Mouse (Mus musculus) CD4-positive, CD25-positive, alpha-beta regulatory T cell, adult 4 months (primary cell): Measurements from ENCODE around the gene Gjb3. TPM values are rescaled to one million over a fixed set of nuclear protein-coding genes. Genes with fewer than 3 reads are reported as not detected.

ENCODE experiments used
- ATAC-seq: one replicate; pipeline ENCODE4 v1.8.0; 2017
- polyA plus RNA-seq, 2 experiments: library from polyadenylated mRNA; unstranded; fragments of 100-300 nt; shearing (Covaris generic); gene quantifications; one replicate each; pipeline ENCODE4 v1.2.1; 2017

Gjb3 gene
- polyA plus RNA-seq, 2 experiments from 2014 or later = 0.32 TPM; not detected in 1

- no peak for ATAC-seq
Observed at GRCm38 (mm10) chr4:127334870-127335504, 4.3 kb upstream of the Gjb3 start.

DNA sequence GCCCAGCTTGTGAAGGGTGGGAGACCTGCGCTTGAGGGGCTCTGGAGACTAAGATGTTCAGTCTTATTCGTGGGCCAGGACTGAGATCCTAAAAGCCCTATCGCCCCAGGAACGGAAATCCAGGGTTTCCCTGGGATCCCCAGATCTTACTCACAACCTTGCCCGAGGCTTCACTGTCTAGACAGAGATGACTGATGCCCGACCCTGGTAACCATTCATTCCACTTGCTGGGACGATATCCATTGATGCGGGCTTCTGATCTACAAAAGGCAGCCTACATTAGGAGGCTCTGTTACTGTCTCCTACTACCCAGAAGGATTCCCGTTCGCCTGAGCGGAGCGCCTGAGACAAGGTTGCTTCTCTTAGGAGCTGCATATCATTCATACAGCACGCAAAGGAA lies 527 bp upstream of the Gjb3 start:
- ATAC-seq = no peak

DNA sequence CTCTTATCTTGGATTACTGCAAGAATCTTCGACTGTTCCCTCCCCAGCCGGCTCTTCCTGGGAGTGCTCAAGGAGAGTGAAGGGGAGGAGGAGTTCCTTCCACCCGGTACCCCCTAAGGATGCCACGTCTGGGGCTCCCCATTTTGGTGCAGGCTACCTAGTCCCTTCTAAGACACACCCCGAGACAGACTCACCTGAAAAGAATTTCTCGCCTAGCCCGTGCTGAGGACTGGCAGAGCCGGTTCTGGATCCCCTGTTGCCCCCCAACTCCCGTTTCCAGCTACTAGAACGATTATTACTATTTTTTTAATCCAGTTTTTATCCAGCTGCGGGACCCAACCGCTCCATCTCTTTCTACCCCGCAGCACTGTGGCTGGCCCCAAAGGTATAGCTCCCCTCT lies 893 bp downstream of the Gjb3 start:
- no peak for ATAC-seq

GRCm38 (mm10) chr4:127329046-127329445 lies 1.6 kb downstream of the Gjb3 start:
- no peak for ATAC-seq

DNA sequence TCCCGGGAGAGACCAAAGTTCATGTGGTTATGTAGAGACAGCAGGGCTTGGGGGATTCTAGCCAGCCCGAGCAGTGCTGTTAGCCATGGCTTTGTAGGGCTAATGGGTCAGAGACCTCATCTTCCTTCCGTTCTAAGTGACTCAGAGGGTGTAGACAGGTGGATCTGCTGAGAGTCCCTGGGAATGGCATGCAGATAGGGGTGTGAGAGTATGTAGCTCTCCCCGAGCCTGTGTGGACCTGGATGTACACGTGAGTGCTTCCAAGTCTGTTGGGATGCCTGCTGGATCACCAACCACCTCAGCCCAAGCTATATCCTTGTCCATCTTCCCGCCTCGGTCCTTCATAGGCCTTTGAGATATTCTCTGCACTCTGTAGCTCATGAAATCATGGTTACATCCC lies 2.3 kb downstream of the Gjb3 start:
- no peak for ATAC-seq

GRCm38 (mm10) chr4:127327749-127328148 lies 2.9 kb downstream of the Gjb3 start:
- ATAC-seq = no peak

GRCm38 (mm10) chr4:127327258-127327657 lies 3.4 kb downstream of the Gjb3 start:
- no peak for ATAC-seq

- no peak for ATAC-seq
Observed at GRCm38 (mm10) chr4:127325276-127325675, 5.4 kb downstream of the Gjb3 start.

DNA sequence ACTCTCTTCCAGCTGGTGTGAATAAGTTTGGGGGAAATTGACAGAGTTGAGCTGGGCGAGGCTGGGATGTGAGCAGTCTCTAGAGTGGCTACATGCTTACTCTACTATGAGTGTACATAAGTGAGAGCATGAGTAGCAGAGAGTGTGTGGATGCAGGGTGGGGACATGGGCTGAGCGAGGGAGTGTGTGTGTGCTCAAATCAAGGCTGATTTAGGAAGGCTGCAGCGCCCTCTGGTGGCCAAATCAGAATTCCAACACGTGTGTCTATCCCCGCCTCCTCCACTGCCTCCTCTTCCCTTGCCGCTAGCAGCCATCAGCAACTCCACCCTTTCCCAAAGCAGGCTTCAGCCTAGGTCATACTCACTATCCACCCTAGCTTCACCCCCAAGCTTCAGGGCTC lies 5.9 kb downstream of the Gjb3 start:
- ATAC-seq = no peak

DNA sequence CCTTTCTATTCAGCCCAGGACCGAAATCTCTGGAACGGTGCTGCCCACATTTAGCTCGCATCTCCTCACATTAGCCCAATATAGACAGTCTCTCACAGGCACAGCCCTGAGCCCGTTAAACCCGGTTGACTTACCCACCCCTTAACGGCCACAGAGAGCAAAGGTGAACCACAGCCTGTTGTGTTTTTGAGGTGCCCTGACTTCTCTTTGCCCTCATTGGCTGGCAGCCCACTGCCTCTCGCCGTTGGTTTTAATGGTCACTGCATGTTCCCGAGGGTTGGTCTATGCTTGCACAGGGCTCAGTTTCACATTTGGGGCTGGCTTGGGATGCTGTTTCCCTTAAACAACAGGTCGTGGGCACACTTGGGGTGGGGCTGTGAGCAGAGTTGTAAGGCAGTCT lies 6.3 kb downstream of the Gjb3 start:
- ATAC-seq = no peak

GRCm38 (mm10) chr4:127323651-127324050 lies 7.0 kb downstream of the Gjb3 start:
- no peak for ATAC-seq

DNA sequence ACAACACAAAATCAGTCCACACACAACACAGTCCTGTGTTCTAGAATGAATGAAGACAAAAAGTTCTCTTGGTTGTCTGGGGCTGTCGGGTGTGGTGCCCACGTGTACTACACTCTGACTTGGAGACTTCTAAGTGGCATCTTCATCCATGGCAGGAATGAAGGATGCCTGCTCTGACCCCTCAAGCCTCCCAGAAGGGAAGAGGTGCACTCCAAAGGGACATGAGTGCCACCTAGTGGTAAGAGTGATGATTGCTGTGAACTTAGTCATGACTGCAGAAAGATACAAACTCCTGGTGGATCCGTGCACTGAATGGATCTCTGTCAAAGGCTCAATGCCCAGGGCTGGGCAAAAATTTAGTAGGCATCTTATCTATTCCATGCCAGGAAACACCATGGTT lies 11.0 kb downstream of the Gjb3 start:
- ATAC-seq = no peak

DNA sequence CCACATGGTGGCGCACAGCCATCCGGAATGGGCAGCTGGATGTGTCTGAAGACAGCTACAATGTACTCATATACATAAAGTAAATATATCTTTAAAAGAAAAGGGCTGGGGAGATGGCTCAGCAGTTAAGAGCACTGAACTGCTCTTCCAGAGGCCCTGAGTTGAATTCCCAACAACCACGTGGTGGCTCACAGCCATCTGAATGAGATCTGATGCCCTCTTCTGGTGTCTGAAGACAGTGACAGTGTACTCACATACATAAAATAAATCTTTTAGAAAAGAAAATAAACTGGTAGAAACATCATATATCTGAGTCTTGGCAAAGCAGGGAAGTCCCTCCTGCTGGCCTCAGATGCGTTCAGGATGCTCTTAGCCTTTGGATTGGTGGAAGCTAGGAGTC lies 13.5 kb downstream of the Gjb3 start:
- no peak for ATAC-seq

GRCm38 (mm10) chr4:127315753-127316152 lies 14.9 kb downstream of the Gjb3 start:
- ATAC-seq = no peak

DNA sequence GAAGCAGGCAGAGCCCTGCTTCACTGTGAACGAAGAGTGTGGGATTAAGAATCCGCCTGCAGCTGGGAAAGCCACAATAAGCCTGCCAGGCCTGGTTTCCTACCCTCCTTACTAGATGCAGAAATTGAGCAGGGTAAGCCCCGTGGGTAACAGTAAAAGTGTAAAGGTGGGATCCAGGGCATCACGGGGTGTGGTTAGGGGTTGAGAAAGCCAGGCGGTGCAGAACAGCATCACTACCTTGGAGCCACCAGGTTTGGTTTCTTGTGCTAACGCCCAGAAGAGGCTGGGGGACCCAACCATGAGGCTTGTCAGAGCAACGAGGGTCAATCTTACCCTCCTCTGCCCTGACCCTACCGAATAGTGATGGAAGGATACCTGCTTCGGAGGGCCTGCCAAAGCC lies 16.1 kb downstream of the Gjb3 start:
- no peak for ATAC-seq

GRCm38 (mm10) chr4:127313861-127314260 lies 16.8 kb downstream of the Gjb3 start, which contains the start of gene Gja4:
Gene Gja4 (minus strand): TSS chr4:127314039.
- ATAC-seq = peak; percentile 39

- no peak for ATAC-seq
Observed at GRCm38 (mm10) chr4:127312349-127312748, 18.3 kb downstream of the Gjb3 start.

DNA sequence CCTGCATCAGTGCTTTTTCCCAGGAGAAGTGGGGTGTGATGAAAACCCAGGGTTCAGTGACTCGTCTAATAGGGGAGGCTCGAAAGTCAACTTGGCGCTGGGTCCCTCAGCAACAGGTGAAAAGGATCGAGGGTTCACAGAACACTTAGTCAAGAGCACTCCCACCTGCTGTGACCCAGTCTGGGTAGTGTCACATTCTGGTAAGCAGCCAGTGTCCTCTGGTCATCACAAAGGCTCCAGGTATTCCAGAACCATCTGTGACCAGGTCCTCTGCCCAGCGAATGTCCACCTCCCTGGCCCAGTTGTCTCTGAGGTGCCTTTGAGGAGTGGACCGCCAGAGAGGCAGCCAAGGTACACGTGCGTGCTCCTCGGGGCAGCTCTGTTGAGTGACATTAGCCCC lies 19.1 kb downstream of the Gjb3 start:
- no peak for ATAC-seq

DNA sequence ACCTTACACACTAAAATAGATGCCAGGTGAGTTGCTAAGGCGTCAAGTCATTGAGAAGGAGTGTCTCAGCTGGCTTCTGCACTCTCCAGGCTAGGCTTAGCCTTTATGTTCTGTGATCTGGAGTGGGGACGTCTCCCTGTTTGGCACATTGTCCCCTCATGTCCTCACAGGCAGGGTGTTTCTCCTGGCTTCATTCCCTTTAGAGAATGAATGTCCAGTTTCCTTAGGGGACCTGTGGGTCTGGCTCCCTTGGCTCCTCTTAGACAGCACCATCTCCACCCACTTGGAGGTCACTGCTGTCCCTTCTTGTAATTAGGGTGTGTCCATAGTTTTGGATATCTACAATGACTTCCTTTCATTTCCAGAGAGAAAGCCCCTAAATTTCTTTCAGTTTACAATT lies 23.7 kb downstream of the Gjb3 start:
- ATAC-seq = no peak

DNA sequence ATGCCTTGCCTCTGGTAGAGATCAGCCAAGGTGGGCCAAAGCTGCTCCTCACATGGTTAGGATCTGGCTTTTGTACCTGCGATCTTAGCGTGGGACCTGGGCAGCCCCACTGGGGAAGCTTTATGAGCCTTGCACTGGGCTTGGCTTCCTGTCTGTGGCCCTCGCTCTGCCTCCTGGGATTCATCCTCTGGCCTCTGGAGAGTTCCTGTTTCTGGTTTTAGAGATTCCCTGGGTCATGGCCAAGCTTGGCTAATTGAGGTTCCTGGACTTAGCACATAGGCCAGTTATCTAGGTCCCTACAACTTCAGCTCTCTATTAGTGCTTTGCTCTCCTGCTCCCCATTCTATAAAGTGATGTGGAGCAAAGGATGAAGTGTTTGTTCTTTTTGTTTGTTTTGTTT lies 26.8 kb downstream of the Gjb3 start:
- ATAC-seq = no peak

GRCm38 (mm10) chr4:127300503-127300902 lies 30.1 kb downstream of the Gjb3 start:
- no peak for ATAC-seq

DNA sequence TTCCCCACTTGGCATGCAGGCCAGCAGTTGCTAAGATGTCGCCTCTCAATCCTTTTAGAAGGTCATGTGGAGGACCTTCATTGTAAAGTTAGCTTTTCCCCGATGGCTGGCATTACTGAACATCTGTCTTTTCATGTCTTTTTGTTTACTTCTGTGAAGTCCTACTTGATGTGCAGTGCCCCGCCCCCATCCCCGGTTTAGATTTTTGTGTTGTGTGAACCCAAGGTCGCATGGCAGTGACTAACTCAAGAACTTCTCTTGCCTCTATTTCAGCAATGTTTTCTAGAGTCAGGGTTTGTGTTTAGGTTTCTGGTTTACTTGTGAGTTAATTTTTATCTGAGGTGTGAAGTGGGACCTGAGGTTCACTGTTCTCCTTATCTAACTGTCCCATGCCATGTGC lies 38.0 kb downstream of the Gjb3 start:
- ATAC-seq = no peak

DNA sequence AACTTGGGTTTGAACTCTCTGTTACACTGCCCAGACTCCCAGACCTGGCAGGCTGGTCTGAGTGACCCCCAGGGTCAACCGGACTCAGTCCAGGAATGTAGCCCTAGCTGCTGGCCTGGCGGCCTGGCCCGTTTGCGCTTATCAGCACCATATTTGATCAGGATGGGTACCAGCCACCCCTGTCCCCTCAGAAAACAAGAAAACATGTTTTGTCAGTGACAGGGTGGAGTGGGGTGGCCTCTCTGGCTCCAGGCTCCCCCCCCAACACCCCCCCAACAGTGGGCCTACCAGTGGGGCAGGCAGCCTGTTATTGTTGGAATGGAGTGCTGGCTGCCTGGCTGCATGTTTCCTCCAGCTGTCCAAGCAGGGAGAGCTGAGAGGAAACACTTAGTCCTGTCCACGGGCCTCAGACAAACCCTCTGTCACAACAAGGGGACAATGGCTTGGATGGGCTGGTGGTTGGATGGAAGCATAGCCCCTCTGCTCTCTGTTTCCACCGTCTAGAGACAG lies 41.5 kb downstream of the Gjb3 start:
- no peak for ATAC-seq

DNA sequence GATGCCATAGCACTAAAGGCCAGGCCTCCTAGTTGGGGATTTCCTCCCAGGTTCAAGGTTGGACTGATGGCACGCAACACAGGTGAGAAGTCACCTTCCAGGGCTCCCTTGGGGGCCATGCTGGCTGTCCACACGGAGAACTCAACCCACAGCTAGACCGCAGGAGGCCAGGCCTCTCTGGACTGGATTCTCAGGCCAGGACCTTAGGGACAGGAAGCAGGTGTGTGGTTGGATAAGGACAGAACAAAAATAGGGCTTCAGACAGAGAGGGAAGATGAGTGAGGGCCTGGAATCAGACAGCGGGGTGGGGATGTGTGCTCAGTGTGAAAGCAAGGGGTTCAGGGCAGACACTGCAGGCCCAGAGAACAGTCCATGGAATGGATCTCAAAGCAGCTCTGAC lies 43.7 kb downstream of the Gjb3 start:
- no peak for ATAC-seq

GRCm38 (mm10) chr4:127279241-127279640 lies 51.4 kb downstream of the Gjb3 start:
- no peak for ATAC-seq
